Mouse (Mus musculus) E14TG2a.4 (cell line): Measurements from ENCODE around the gene Krt222.

ENCODE experiments used
- CTCF ChIP-seq: conservative IDR thresholded peaks from 2 replicates; pipeline ENCODE4 v1.5.1; 2014; ENCODE audit warnings: low read length
- NANOG ChIP-seq: IDR thresholded peaks from 2 replicates; pipeline ENCODE4 v1.6.1; 2014; ENCODE audit warnings: borderline replicate concordance, low read length, mixed read lengths
- POU5F1 ChIP-seq: IDR thresholded peaks from 2 replicates; pipeline ENCODE4 v1.6.1; 2014; ENCODE audit warnings: low read length, borderline replicate concordance

DNA sequence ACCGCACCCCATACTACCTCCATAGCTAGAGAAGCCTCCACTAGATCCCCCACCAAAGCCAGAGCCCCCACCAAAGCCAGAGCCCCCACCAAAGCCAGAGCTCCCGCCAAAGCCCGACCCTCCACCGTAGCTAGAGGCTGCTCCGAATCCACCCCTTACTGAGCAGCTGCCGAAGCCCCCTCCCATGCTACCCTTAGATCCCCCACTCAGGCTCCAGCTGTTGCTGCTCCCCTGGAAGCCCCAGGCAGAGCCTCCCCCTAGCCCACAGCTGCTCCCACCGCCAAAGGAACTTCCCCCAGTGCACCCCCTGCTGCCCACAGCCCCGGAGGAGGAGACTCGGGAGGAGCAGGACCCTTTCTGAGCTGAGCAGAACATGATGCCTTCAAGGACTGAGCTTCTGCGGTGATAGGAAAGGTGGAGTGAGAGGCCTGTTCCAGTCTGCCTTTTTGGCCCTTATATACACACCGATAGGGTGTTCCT lies 41.0 kb upstream of the Krt222 start, which contains the start of gene Krt24:
- TF ChIP-seq CTCF (no peak), NANOG (no peak), POU5F1 (no peak)
